Mouse (Mus musculus) lung, postnatal 14 days (tissue): ENCODE measurements around the gene Tnfaip8l1.
A peak's percentile ranks its signal among the peaks of the same experiment; 100 is the strongest.

ENCODE experiments used
- DNase-seq: peaks from one replicate; pipeline ENCODE4 v3.0.0; 2021

Tnfaip8l1 gene

DNA sequence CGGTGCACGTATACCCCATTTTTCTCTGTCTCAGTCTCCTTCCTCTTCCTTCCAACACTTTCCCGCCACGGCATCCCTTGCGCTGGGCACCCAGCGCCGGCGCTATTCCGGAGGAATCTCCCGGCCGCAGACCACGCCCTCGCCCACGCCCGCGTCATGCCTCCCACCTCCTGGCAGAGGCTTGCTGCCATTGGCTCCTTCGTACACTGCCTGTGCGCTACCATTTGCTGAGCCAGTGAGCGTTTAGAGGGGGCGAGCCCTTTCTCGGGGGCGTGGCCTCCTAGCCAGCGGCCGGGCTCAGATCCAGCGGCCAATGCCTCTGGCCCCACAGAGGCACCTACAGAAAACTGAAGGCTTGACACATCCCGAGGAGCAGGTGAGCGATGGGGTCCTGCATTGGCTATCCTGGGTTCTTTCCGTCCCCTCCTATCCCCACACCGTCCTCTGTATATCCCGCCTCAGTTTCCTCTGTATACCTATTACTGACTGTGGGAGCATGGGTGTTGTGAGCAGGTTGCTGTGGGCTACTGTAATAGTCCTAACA lies at the start of gene Tnfaip8l1:
Gene Tnfaip8l1 (plus strand): TSS at position 247 of the 544 bp plus-strand sequence.
- DNase-seq, result peak; percentile 97

- no peak for DNase-seq
Measured at GRCm38 (mm10) chr17:56112743-56113142, 49.5 kb upstream of the Tnfaip8l1 start.

- no peak for DNase-seq
Measured at GRCm38 (mm10) chr17:56116193-56116592, 46.1 kb upstream of the Tnfaip8l1 start.

- peak; percentile 42 for DNase-seq
Measured at GRCm38 (mm10) chr17:56117251-56117710, 45.0 kb upstream of the Tnfaip8l1 start, which contains the start of gene Plin5. Plin5 (minus strand) TSS chr17:56117596.

- DNase-seq, result no peak
Measured at GRCm38 (mm10) chr17:56119431-56119830, 42.8 kb upstream of the Tnfaip8l1 start.

GRCm38 (mm10) chr17:56119981-56120880 lies 42.0 kb upstream of the Tnfaip8l1 start:
- peak; percentile 47 for DNase-seq

DNA sequence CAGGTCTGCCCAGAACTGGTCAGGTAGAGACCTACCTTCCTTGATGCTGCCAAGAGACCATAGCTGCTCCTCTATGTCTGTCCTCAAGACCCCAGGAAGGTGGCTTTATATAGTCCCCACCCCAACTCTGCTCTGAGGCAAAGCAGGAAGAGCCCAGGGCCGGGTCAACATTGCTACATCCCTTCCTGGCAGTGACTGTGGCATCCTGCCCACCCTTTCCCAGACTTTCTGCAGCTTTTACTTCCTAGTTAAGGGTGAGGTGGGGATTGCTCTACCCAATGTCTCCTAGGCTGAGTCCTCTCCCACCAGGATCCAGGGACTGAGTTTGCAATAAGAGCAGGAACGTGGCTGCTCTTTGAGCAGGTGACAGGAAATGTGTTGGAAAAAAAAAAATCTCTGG lies 40.5 kb upstream of the Tnfaip8l1 start, which contains the start of gene Lrg1:
Gene Lrg1 (minus strand): TSS at position 176 of the 400 bp plus-strand sequence.
- peak; percentile 42 for DNase-seq

GRCm38 (mm10) chr17:56123161-56123560 lies 39.1 kb upstream of the Tnfaip8l1 start:
- DNase-seq, result no peak

- no peak for DNase-seq
Measured at GRCm38 (mm10) chr17:56123681-56124340, 38.5 kb upstream of the Tnfaip8l1 start.

DNA sequence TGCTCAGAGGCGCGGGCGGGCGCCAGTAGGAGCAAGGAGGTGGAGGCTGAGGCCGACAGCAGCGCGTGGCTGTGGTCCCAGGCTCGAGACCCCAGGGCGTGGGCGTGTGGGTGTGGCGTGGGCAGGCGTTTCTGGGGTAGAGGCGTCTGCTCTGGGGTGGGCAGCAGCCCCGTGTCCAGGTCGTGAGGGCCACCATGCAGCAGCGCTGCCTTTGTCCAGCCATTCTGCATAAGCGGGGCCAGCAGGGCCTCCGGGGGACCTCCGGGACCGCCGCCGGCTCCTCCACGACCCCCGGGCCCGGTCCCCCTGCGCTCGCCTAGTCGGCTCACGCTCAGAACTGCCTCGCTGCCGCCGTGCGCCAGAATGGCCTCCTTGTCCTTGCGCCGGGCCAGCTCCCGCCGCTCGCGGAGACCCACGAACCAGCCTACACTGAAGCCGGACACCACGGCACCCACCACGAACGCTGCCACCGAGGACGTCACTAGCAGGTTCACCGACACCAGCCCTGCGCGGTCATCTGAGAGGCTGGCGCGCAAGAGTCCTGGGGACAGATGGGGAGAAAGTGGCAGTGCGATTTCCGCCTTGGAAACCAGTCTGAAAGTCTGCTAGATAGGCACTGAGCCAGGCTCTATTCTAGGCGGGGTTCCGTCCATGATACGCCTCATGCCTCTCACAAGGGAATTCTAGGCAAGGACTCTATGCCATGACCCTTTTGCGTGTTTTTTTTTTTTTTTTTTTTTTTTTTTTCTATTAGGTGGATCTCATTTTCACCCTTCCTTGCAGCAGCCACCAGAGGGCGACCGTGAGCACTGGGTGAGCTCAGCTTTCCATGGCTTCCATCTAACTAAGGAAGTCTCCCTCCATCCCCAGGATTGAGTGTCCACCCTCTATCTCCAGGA lies 37.7 kb upstream of the Tnfaip8l1 start:
- DNase-seq, result peak; percentile 72

DNA sequence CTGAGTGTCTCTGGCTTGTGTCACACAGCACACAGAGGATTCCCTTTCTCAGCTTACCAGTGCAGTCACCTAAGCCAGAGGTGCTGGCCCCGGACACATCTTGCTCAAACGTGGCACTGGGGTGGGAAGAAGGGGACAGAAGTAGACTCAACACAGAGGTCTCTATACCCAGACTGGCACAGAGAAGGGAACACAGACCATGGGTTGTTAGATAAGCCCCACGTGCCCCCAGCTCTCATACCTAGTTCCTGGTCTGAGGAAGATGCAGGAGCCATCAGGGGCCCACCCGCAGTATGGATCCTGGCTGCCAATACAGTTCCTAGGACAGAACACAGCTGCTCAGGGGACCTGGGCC lies 37.0 kb upstream of the Tnfaip8l1 start:
- no peak for DNase-seq

DNA sequence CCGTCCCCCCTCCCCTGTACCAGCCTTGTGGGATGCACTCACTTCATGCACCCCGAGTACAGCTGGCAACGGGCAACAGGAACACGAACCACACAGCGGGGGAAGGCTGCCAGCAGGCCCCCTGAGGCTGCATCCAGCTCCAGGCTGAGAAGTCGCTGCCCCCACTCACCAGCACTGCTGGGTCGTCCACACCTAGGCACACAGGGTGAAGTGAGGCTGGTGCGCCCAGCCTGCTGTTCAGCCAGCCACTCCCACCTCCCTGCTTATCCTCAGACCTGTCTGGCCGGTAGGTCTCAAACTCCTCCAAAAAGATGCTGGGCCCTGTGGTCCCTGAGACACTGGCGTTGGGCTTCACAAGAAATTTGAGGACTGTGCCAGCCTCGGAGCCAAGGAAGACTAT lies 36.1 kb upstream of the Tnfaip8l1 start:
- DNase-seq, result no peak

DNA sequence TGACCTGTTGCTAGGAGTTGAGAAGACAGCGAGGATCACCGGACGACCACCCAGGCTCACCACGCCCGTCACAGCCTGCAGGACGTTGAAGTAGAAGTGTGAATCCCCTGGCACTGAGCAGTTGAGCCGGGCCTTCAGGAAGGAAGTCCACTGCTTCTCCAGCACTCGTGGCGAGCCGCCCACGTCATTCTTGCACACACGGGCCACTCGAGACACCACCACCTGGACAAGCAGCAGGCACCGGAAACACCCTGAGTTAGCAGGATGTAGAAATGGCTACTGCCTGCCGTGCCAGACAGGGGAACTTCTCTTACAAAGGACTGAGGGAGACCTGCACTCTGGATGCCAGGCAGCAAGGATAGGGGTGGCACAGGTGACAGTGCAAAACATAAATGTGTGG lies 34.0 kb upstream of the Tnfaip8l1 start:
- no peak for DNase-seq

GRCm38 (mm10) chr17:56131136-56131535 lies 31.1 kb upstream of the Tnfaip8l1 start:
- no peak for DNase-seq

- DNase-seq, result peak; percentile 81
Measured at GRCm38 (mm10) chr17:56131814-56132213, 30.5 kb upstream of the Tnfaip8l1 start.

- DNase-seq, result peak; percentile 78
Measured at GRCm38 (mm10) chr17:56132661-56133060, 29.6 kb upstream of the Tnfaip8l1 start.

DNA sequence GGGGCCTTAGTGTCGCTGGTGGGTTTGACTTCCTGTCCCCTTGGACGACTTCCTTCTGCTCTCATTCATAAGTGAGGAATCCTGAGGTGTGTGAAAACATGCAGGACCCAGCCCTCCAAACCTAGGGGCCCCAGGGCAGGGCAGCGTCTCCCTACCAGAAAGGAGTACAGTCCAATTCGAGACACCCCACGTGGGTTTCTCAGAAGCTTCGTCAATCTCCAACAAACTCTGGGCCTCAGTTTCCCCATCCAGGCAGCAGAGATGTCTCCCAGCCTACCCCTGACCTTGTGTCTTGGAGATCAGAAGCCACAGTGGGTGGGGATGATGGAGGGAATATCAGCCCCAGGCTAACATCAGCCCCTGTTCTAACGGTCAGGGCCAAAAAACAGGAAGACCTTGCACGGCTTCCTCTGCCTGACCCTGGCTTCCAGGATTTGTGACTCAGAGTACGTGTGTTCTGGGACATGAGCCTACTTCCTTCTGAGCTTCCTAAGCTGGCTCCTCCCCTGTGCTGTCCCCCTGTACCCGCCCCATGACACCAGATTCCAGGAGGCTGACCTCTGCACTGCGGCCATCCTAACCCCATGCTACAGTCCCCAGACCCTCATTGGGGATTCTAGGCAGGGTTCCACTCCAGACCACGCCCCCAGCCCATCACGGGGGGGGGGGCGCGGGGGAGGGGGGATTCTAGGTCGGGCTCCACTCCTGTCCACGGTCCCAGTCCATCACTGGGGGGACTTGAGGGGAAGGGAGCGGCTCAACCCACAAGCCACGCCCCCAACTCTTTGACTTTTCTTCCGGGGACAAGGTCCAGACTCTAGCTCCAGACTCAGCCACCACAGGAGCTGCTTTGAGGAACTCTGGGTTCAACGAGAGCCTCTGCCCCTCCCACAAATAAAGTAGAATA lies 28.6 kb upstream of the Tnfaip8l1 start:
- DNase-seq, result peak; percentile 62

DNA sequence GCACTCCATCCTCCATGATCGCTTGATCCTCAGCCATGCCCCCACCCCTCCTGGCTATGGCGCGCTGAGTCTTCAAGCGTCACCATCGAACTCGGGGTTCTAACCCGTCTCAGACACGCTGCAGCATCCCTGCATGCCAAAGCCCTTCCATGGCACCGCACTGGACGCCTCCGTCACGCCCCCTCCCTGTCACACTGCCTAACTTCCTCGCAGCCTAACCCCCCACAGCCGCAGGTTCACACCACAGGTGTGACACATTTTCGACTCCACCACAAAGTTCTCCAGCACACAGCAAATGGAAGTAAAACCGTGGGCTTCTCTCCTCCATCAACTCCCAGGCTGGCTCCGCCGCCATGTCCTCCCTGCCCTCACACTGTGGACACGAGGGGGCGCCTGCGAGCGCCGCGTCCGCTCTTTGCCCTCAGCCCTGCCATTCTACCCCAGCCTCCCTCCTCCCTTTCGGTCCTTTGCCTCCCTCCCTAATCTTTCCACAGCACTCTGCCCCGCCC lies 27.8 kb upstream of the Tnfaip8l1 start:
- DNase-seq, result peak; percentile 80

- no peak for DNase-seq
Measured at GRCm38 (mm10) chr17:56136558-56136957, 25.7 kb upstream of the Tnfaip8l1 start.

DNA sequence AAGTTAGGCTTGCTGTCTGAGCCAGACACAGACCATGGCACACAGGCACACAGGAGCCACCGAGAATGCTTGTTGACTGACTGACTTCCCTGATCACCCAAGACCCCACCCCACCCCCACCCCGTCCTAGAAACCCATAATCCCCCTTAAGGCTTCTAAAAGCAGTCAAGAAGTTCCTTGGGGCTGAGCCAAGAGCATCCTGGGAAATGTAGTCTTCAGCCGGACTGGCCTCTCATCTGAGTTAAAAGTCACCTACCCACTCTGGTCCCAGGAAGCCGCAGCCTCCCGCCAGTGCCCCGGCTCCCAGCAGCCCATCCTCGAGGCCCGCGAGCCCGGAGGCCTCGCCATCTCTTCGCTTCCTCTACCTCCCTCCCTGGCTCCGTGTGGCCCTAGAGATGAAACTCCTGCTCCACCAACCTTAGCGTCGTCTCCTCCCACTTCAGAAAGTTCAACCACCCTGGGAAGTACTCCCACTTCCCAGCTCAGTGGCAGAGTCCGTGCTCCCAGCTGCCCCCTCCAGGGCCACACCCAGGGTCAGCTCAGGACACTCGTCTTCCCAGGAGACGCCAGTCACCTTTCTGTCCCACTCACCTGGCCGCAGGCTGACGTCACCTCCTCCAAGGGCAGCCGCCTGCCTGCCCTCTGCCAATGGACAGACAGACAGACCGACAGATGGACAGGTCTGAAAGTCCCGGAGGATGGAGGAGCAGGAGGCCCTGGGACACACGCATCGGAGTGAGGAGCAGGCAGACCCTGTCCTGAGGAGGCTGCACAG lies 24.3 kb upstream of the Tnfaip8l1 start:
- no peak for DNase-seq
